Mouse (Mus musculus): ENCODE data around the gene Fndc3b.

The Fndc3b gene

DNA sequence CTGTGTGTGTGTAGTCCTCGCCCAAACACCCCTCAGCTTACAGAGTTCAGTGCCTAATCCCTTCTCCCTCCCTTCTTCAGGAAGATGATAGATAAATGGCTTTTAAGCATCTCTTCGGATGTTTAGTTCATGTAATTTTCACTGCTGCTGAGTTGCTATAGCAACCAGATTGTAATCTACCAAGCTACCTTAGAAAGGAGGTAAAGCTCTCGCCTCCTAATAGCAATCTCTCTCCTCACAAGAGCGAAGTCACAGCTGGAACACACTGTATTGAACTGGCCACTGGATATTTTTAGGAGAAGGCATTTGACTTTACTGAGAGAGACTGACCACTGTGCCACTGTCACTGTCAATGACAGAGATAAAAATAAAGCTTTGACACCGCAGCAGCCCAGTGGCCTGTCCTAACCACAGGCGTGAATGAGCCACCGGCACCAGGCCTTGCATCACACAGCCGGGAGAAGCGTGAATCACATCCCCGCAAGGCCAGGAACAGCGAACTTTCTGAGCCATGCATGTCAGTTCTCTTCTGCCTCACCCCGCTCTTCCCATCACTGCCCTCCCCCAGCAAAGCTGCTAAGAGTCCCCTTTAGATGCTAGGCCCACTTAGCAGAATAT lies 86.0 kb downstream of the Fndc3b start:
- no peak for DNase-seq (ENCODE audit: extremely low read depth, low read depth, low spot score)

DNA sequence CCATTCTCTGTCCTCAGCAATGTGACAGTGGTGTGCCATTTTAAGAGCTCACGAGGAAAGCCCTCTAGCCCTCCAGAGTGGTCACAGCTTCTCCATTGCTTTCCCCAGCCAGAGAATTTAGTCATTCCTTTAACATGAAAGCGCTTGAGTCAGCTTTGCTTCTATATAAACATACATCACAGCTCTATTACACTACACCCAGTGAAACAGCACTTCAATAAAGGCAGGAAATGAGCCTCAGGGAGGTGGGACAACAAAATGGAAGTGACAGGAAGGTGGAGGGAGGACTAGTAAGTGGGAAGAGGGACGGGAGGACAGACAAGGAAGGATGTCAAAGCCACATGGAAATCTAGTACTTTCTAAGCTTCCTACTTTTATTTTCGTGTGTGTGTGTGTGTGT lies 88.7 kb downstream of the Fndc3b start:
- no peak for DNase-seq (ENCODE audit: extremely low read depth, low read depth, low spot score)

DNA sequence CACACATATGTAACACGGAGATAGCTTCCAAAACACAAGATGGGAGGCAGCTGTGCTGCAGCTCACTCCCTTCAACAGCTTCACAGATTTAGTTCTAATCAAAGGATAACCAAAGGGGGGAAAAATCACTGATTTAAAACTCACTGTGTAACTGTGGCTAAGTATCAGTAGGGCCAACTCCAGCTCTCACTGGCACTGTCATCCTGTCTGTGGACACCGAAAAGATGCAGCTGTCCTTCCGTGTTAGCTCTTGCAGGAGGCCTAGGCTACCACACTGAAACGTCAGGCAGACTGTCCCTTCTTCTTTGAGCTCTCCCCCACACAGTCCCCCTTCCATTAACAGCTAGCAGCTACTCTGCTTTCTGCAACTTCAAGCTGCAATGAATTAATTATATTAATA lies 89.9 kb downstream of the Fndc3b start:
- DNase-seq (ENCODE audit: extremely low read depth, low read depth, low spot score): no peak

DNA sequence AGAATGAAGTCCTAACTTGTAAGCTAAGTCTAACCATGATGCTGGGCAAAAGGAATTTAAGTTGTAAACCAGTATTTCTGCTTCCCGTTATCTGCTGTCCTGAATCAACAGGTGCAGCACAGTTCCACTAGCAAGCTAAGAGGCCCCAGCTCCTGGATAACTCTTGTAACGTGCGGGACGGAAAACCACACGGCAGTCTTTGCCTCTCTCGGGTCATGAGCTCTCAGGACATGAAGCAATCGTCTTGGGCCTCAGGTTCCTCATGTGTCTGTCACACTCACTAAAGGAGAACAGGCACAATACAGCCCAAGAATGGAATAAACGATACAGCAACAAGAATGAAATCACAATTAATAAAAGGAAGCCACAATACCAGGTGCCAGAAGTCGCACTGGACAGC lies 93.4 kb downstream of the Fndc3b start:
- DNase-seq (ENCODE audit: extremely low read depth, low read depth, low spot score): no peak

DNA sequence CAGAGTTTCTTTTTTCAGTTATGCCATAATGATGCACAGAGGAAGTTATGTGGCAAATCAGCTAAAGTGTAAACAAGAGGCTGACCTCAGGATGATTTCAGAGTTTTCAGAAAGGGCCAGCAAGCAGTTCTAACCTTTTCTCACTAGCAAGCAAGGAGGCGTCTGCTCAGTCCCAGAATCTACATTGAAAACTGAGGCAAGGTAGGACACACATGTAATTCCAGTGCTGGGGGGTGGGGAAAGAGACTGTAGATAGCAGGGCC lies 93.9 kb downstream of the Fndc3b start:
- DNase-seq (ENCODE audit: extremely low read depth, low read depth, low spot score): no peak

DNA sequence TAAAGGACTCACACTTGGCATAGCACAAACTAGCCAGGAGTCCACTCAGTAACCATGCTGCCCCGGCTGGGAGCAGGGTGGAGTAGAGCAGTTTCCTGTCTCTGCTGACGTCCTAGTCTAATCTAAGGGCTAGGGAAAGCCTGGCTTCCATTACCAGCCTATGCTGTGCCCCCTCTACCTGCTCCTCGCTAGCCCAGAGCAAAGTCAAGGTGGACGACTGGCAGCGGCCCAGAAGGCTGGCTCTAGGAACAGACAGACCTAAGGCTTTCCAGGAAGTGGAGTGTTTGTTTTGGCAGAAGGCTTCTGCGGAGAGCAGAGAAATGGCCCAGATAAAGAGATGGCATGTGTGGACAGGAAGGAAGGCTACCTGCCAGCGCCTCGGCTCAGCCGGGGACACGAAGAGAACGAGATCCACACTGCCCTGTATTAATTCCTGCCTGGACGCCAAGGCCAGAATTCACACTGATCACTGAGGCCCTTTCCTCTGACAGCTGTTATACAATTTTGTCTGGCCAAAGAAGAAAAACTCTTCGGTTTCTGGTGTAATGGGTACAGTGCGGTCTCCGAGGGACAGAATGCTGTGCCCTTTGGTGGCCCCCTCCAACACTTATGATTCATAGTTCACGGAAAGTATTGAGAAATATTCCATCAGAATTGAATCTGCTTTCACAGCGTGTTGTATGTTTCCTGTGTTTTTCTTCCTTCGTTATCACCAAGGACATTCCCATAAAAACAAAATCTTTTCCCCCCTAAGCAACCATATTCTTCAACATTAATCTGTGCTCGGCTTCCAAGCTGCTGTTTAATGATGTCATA lies 94.5 kb downstream of the Fndc3b start:
- peak; percentile 73 for DNase-seq (ENCODE audit: extremely low read depth, low read depth, low spot score)

DNA sequence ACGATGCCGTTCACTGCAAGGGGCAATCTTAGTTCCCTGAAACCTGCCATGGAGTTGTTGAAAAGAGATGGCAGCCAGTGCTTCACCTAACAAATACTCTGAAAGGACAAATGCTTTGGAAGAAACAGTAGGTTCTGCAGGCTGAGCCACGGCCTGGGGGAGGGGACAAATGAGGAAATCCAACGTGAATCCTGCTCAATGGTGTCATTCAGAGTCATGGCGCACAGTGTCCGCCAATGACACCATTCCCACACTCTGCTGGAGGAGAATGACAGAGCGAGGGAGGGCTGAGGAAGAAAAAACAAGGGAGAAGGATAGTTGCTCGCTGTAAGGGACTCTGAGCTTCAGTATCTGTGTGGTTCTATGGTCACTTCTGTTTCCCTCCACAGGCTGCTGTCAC lies 95.6 kb downstream of the Fndc3b start:
- no peak for DNase-seq (ENCODE audit: extremely low read depth, low read depth, low spot score)

DNA sequence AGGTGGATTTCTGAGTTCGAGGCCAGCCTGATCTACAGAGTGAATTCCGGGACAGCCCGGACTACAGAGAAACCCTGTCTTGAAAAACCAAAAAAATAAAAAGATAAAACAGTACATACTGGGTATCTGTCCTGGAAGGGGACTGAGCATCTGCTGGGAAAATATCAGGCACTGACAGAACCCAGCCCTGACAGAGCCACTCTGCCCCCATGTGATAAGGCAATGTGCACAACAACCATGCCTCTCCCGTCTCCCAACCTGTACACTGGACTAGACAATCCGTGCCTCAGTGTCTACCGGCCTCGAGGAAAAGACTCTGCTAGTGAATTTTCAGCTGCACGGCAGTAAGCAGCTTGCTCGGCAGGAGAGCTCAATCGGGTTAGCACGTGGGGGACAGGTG lies 97.3 kb downstream of the Fndc3b start:
- DNase-seq (ENCODE audit: extremely low read depth, low read depth, low spot score): no peak

DNA sequence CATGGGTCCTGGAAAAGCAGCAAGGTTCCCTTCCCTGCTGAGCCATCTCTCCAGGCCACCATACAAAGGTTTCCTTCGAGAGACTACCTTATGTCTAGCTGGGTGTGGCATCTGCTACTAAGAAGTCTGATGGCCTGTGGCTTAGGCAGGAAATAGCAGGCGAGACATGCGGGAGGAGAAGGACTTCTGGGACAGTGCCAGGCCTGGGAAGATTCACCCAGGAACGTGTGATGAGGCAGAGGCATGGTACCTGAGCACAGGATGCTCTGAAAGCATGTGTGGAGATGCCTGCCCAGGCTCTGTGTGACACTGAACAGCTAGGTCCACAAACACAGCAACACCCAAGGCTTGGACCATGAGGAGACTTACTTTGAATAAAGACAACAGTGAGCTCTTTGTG lies 98.1 kb downstream of the Fndc3b start:
- DNase-seq (ENCODE audit: extremely low read depth, low read depth, low spot score): no peak

DNA sequence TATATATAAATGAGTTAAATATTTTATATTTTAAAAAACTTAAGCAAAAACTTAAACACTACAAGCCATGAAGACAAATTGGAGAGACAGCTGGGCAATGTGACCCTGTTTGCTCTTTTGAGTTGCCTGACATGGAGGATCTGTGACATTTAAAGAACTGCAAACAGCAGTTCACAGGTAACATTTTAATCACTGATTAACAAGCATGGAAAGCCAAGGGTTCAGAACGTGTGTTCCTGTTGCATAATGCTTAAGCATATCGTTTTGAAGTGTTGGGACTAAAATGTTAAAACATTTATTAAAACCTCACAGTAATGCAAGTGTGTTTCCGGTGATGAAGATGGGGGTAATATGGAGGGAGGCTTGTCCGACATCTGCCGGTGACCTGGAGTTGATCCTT lies 99.1 kb downstream of the Fndc3b start:
- no peak for DNase-seq (ENCODE audit: extremely low read depth, low read depth, low spot score)

DNA sequence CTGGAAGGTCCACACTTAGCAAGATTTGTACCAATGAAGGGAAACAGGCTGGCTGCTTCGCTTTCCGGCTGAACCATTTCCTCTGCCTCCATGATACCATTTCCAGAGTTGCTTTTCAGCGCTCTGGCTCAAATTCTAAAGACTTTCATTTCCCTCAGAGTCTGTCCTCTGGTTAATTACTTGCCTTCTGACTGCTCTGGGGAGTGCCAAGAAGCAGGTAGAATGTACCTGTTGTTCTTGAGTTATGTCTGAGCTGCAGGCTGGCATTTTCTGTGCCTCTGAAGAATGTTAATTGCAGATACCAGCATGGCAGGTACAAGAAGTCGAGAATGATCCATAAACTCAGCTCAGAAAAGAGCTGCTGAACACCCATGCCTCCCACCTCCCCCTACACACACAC lies 100.6 kb downstream of the Fndc3b start:
- no peak for DNase-seq (ENCODE audit: extremely low read depth, low read depth, low spot score)

DNA sequence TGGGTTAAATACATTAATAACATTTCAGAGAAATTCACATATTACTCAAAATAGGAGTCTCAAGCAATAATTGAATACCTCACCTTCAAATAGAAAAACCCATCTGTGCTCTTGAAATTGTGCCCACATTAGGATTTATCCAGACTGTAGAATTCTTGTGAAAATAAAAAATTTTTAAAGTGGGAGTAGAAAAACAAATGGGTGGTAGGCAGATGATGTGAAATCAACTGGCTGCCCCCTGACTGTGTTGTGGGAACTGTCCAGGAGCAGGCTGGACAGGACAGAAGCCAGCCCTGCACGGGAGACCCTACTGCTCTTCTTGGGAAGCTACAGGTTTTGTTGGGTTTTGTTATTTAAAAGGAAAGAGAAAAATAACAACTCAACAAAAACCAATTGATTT lies 101.0 kb downstream of the Fndc3b start:
- no peak for DNase-seq (ENCODE audit: extremely low read depth, low read depth, low spot score)

DNA sequence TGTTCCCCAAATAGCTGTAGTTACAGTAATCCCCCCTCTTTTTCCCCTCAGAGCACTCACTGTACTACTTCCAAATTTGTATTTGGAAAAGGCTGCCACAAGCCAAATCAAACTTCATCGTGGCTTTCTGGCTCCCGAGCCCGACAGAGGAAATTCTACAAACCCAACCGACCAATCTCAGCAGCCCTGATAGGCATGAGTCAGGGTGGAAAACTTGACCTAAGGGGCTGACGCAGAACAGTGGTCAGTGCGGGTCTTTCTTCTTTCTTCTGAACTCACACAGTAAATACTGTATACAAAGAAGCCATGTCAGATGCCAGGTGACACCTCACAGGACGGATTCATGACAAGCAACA lies 103.3 kb downstream of the Fndc3b start:
- DNase-seq (ENCODE audit: extremely low read depth, low read depth, low spot score): no peak

DNA sequence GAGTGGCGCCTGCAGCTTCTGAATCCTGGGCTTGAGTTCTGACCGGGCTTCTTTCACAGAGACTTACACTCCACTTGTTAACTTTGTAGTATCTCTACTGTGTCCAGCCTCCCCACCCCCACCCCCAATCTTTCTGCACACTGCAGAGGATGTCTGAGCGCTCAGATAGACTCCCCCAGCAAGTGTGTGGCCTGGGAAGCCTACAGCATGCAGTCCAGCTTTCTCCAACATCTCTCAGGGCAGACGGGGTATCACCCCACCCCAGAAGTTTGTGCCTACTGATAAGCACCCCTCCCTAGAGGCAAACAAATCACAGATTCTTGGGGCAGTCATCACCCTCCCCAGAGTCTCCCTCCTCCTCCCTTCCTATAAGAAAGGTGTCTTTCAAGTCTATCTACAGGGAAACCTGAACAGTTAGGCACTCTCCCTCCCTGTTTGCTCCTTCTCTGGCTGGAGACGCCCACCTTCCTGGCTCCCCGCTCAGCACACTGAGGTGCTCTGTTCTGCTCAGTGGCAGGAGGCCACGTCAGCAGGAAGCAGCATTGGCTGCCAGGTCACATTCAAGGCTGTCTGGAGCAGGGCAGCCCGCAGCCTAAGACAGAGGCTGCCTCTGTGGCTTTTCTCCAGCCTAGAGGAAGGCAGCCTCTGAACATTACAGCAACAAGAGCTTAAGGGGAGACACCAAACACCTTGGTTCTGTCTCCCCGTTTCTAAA lies 103.9 kb downstream of the Fndc3b start:
- DNase-seq (ENCODE audit: extremely low read depth, low read depth, low spot score): no peak

DNA sequence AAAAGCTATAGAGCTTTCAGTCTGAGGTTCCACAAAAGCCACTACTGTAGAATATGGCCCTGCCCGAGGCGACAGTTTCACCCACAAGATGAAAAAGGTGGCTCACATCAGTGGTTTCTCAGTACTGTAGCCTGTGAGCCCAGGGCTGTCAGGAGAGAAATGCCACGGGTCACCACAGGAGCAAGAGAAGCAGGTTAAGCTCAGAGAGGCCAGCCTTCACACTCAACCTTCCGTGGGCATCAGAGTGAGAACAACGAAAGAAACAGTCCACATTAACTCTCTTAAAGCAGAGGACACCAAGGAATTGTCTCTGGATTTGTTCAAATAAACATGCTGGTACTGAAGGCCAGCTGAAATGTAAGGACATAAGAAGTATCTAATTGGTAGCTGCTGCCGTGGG lies 104.5 kb downstream of the Fndc3b start:
- DNase-seq (ENCODE audit: extremely low read depth, low read depth, low spot score): no peak

DNA sequence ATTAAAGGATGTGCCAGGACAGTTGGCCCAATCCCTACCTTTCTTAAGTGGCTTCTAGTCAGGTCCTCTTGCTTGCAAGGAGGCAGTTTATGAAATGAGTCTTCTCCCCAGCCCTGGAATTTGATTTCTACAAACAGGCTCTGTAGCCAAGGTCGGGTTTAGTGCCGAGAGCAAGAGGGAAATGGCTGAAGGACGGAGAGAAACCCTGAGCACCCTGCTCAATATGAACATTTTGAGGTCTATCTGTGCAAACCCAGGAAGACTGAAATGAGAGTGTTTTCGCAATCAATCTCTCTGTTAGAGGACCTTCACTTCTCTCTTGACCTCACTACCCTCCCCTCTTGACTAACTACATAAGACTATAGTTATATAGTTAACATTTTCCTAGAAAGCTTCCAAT lies 105.5 kb downstream of the Fndc3b start:
- no peak for DNase-seq (ENCODE audit: extremely low read depth, low read depth, low spot score)

DNA sequence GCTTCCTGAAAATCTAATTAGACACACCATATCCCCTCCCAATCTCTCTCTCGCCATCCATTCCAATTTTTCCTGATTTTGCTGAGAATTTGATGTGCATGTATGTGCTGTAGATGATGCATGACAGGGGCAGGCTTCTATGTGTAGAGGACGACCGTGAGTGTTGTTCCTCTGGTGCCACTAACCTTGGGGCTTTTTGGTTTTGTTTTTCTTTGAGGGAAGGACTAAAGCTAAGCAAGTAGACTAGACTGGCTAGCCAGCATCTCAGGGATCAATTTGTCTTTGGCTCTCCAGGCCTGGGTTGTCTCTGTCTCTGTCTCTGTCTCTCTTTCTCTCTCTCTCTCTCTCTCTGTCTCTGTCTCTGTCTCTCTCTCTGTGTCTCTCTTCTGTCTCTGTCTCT lies 106.0 kb downstream of the Fndc3b start:
- DNase-seq (ENCODE audit: extremely low read depth, low read depth, low spot score): no peak

DNA sequence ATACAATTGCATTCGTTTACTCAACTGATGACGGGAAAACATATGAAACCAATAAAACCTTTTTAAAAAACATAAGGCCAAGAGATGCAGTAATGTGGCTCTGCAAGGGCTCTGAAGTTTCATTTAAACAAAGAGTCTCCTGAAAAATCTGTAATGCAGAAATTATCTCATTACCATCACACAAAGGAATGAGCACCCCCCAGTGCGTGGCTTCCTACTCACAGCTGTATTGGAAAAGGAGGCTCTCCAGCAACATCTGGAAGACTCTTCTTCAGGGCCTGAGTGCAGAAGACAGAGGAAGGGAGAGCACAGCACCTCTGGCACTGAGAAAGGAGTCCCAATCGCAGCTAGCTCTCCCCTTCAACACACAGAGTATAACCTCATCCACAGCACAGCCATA lies 106.5 kb downstream of the Fndc3b start:
- no peak for DNase-seq (ENCODE audit: extremely low read depth, low read depth, low spot score)

DNA sequence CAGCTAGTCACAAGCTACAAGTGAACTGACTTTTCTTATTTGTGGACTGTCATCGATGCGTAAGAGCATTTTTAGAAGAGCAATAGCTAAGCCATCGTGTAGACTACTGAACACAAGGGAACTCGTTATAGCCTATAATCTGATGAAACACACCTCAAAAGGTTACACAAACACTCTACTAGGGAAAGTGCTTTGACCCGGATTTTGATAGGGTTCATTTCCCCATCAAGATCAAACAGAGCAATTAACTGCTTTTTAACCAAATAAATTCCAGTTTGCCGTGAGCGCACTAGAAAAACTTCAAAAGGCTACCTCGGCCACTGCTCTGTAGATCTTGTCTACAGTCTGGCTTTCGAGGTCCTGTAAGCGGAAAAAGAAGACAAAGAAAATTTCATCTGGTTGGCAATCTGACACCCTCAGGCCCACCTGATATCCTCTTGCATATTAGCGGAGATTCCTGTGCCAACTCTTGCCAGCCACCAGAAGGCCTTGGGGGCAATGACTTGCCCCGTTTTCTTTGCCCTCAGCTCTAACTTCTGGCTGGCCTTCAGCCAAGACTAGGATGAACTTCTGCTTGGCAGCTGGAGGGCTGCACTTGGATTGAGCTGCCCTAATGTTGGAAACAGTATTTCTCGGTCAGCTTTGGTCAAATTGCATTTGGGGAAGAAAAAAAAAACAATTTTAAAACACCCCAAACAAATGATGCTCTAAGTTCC lies 107.0 kb downstream of the Fndc3b start:
- DNase-seq (ENCODE audit: extremely low read depth, low read depth, low spot score): no peak

DNA sequence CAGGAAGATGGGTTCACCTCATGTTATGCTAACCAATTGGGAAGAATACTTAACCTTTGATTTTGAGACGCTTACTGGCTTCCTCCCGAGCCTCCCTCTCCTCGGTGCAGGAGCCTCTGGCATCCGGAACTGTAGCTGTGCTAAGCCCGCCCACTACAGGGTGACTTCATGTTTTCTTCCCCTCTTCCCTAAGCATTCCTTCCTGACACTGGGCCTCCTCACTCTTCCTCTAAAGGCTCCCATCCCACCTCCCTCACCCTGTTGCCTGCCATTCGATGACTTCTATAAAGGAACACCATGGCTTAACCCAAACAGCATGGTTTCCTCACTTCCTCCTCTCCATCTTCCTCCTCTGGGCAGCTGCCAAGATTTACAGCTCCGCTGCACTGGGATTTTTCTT lies 110.5 kb downstream of the Fndc3b start:
- no peak for DNase-seq (ENCODE audit: extremely low read depth, low read depth, low spot score)

DNA sequence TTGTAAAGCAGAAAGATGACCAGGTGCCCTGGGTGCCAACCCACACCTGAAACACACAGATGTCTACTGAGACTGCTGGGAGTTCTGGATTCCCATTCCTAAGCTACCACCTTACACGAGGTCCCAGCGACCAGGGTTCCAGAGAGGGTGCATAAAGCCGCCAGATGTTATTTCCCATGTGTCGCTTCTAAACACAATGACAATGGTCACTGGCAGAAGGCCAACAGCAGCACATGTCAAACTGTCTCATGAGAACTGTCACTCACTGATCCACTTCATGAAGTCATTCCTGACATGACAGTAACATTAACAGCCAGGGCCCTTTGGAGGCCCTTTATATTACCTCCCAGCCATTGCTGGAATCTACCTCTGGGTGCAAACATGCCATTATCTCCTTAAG lies 110.9 kb downstream of the Fndc3b start:
- no peak for DNase-seq (ENCODE audit: extremely low read depth, low read depth, low spot score)
